Comparison of ENCODE assay signal across 20 mouse cellular contexts in genomic region chr10:83612648-83613215, GRCm38 (mm10).
"Had no signal": no experiment of that assay in that cellular context is flagged by ENCODE, and none has a peak within 500 bp of the region (broad histone marks: within the 10 kb centered on the region; RNA-seq: fewer than 3 reads in every experiment).

No protein-coding gene starts in this region.

- DNase-seq: gastrocnemius, adult 2 months; gastrocnemius, postnatal 10 days; gastrocnemius, postnatal 25 days; heart, adult 18-20 months; heart, postnatal 10 days; heart, postnatal 4 days; kidney, adult 18-20 months; kidney, adult 8-10 months; kidney, postnatal 10 days; kidney, postnatal 4 days; left cerebral cortex, postnatal 4 days had no signal

- ATAC-seq: hindbrain, embryonic 16.5 days; inflammation-experienced regulatory T-cells, adult 6 months; intestine, embryonic 15.5 days; intestine, postnatal 0 days; liver, embryonic 12.5 days had no signal

- H3K27me3 ChIP-seq: heart, embryonic 12.5 days; hindbrain, embryonic 12.5 days; intestine, embryonic 15.5 days; limb, embryonic 13.5 days; limb, embryonic 15.5 days; liver, embryonic 12.5 days had no signal
